In genomic region chr5:131636431-131636830, GRCm38 (mm10) we compare ENCODE assay signal across 18 mouse cellular contexts.
"Had no signal": no experiment of that assay in that cellular context is flagged by ENCODE, and none has a peak within 500 bp of the region (broad histone marks: within the 10 kb centered on the region; RNA-seq: fewer than 3 reads in every experiment).

No protein-coding gene starts in this region.

- H3K36me3 ChIP-seq: midbrain, embryonic 13.5 days; midbrain, embryonic 15.5 days; neural tube, embryonic 13.5 days; neural tube, embryonic 15.5 days; stomach, embryonic 15.5 days had no signal

- H3K9me3 ChIP-seq: midbrain, embryonic 13.5 days; midbrain, embryonic 15.5 days; neural tube, embryonic 13.5 days; neural tube, embryonic 15.5 days; stomach, embryonic 15.5 days had no signal

- H3K9ac ChIP-seq: liver, embryonic 14.5 days; lung, embryonic 14.5 days; midbrain, embryonic 13.5 days; midbrain, embryonic 15.5 days; neural tube, embryonic 13.5 days; neural tube, embryonic 15.5 days; stomach, embryonic 15.5 days had no signal

- DNase-seq: lung, adult 18-20 months; lung, embryonic 14.5 days; lung, postnatal 10 days; retina, postnatal 1 day; right cerebral cortex, postnatal 14 days; thymus, adult 18-20 months; thymus, postnatal 14 days; thymus, postnatal 36 days had no signal

- ATAC-seq: midbrain, embryonic 13.5 days; midbrain, embryonic 15.5 days had no signal

- H3K27ac ChIP-seq: liver, embryonic 14.5 days; macrophage; midbrain, embryonic 13.5 days; midbrain, embryonic 15.5 days; neural tube, embryonic 13.5 days; neural tube, embryonic 15.5 days; stomach, embryonic 15.5 days had no signal

- H3K27me3 ChIP-seq: midbrain, embryonic 15.5 days; neural tube, embryonic 13.5 days; neural tube, embryonic 15.5 days; stomach, embryonic 15.5 days had no signal

- H3K4me3 ChIP-seq: megakaryocyte, embryonic 14.5 days; midbrain, embryonic 13.5 days; midbrain, embryonic 15.5 days; myocyte; neural tube, embryonic 13.5 days; neural tube, embryonic 15.5 days; stomach, embryonic 15.5 days had no signal

- H3K4me1 ChIP-seq: megakaryocyte, embryonic 14.5 days had no signal

- H3K4me2 ChIP-seq: lung, embryonic 14.5 days; midbrain, embryonic 11.5 days; midbrain, embryonic 13.5 days; midbrain, embryonic 15.5 days; neural tube, embryonic 13.5 days; neural tube, embryonic 15.5 days; stomach, embryonic 15.5 days had no signal
